Mouse (Mus musculus) testis, adult 2 months (tissue): ENCODE results near the gene Mtcp1.

Source experiments
- CTCF ChIP-seq: fragments of 200-500 bp; IDR thresholded peaks from 2 replicates; pipeline ENCODE4 v1.5.1; 2012; ENCODE audit warnings: low read depth, mild to moderate bottlenecking, inconsistent platforms, low read length, moderate library complexity; ENCODE audit not compliant: control insufficient read depth, insufficient read depth, insufficient replicate concordance
- POLR2A ChIP-seq: fragments of 200-500 bp; IDR thresholded peaks from 2 replicates; pipeline ENCODE4 v1.6.1; 2012; ENCODE audit warnings: low read depth, mild to moderate bottlenecking, inconsistent platforms, low read length, moderate library complexity; ENCODE audit not compliant: control insufficient read depth

- no peak for TF ChIP-seq POLR2A
- TF ChIP-seq CTCF = no peak
Observed at GRCm38 (mm10) chrX:75409711-75410110, 6.7 kb downstream of the Mtcp1 start.
